Mouse (Mus musculus) forebrain, postnatal 0 days (tissue): ENCODE measurements around the gene Gm43552. TPM values are rescaled to one million over a fixed set of nuclear protein-coding genes. Genes with fewer than 3 reads are reported as not detected.
"Not testable (repeated sequence)": the region's sequence is repeated elsewhere in the genome, so short reads cannot be mapped to it uniquely, and the experiment has no call there.

Source experiments
- ATAC-seq: fragments of 200-750 bp; cut with Nextera tagmentation; 2 replicates; pipeline ENCODE4 v1.8.0; 2017; ENCODE audit warnings: mild to moderate bottlenecking, moderate library complexity
- DNase-seq: peaks from one replicate; pipeline ENCODE4 v3.0.0-alpha.2; 2015
- H3K27ac ChIP-seq: fragments of 300-500 bp; sonication (generic); 2 replicates; pipeline ENCODE4 v1.5.1; 2014; ENCODE audit warnings: low read depth, mild to moderate bottlenecking, antibody characterized with exemption, low read length, moderate library complexity, mixed read lengths
- H3K27me3 ChIP-seq: fragments of 300-500 bp; sonication (generic); 2 replicates; pipeline ENCODE4 v1.6.1; 2014; ENCODE audit warnings: mild to moderate bottlenecking, low read length, mixed read lengths; ENCODE audit not compliant: insufficient read depth
- H3K36me3 ChIP-seq: fragments of 300-500 bp; sonication (generic); 2 replicates; pipeline ENCODE4 v1.6.1; 2014; ENCODE audit warnings: mild to moderate bottlenecking, moderate library complexity; ENCODE audit not compliant: insufficient read depth
- H3K4me1 ChIP-seq: fragments of 300-500 bp; sonication (generic); 2 replicates; pipeline ENCODE4 v1.6.1; 2014; ENCODE audit warnings: antibody characterized with exemption; ENCODE audit not compliant: insufficient read depth
- H3K4me2 ChIP-seq: fragments of 300-500 bp; sonication (generic); 2 replicates; pipeline ENCODE4 v1.6.1; 2014; ENCODE audit warnings: low read depth, mild to moderate bottlenecking, moderate library complexity
- H3K4me3 ChIP-seq: fragments of 300-500 bp; sonication (generic); 2 replicates; pipeline ENCODE4 v1.5.1; 2014; ENCODE audit warnings: low read depth, low read length, mixed read lengths
- H3K9ac ChIP-seq: fragments of 300-500 bp; sonication (generic); 2 replicates; pipeline ENCODE4 v1.6.1; 2014; ENCODE audit warnings: mild to moderate bottlenecking
- H3K9me3 ChIP-seq: fragments of 300-500 bp; sonication (generic); 2 replicates; pipeline ENCODE4 v1.6.1; 2016; ENCODE audit warnings: low read length
- CTCF ChIP-seq: sonication (generic); IDR thresholded peaks from 2 replicates; pipeline ENCODE4 v1.5.1; 2016; ENCODE audit warnings: antibody characterized with exemption, control low read depth, low read depth
- WGBS: fragments of 180-500 bp; shearing (Covaris S2); extraction: QIAGEN DNeasy Blood & Tissue Kit; methylation state at CpG from one replicate; pipeline ENCODE4 v1.1.7; 2014; 5-methylcytosine and 5-hydroxymethylcytosine counted together
- polyA plus RNA-seq: library from polyadenylated mRNA; unstranded; fragments of >200 nt; fragmentation: Nextera tagmentation; extraction: Ambion mirVana; gene quantifications from 2 replicates; pipeline ENCODE4 v1.2.1, GENCODE M21; 2015
- total RNA-seq: library from RNA; depleted of rRNA; stranded (reverse); fragments of >200 nt; gene quantifications from 2 replicates; pipeline ENCODE4 v1.2.3, GENCODE M21; 2014

Gene Gm43552
- total and polyA plus RNA-seq, 2 experiments from 2014 or later: not detected

DNA sequence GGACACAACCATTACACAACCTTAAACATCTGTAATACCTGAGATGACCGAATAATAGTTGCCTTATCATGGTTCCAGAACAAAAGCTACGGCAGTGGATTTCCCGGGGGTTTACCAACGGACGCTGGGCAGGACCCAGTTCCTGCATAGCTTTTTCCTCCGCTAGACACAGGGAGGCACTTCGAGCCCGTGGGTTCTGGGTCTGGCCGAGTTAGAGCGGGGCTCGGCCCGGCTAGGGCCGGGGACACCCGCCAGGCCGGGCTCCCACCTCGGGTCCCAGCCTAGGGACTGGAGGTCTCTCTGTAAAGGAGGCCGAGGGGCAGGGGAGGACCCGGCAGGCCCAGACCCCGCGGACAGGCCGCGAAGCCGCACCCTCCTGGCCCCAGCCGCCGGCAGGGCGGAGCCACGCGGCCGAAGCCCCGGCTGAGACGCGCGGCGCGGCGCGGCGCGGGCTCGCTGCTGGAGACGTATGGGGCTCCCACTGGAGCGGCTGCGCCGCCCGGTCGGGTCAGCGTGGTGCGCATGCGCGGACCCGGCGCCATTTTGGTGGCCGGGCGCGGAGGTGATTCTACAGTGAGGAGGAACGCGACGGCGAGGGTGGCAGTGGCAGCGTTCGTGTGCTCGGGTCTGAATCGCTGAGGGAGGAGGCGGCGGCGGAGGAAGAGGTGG, 44.3 kb upstream of the Gm43552 start, which contains the start of the genes Smim14 and Ube2k:
Gene Smim14 (minus strand): TSS at position 434 of the 669 bp plus-strand sequence.
Gene Ube2k (plus strand): TSS at position 483 of the 669 bp plus-strand sequence.
- 3% methylated on average over 63 of the region's 66 CpGs for WGBS
- Histone ChIP-seq H3K4me3 (peak within 1 kb of the TSS; percentile 92), H3K36me3 (no peaks in the 10 kb centered on the region), H3K27ac (peak within 1 kb of the TSS; percentile 98), H3K4me1 (peaks cover 11% of the 10 kb centered on the region; the same call in 1 of the 2 replicates), H3K9me3 (no peaks in the 10 kb centered on the region), H3K27me3 (no peaks in the 10 kb centered on the region), H3K4me2 (peak within 1 kb of the TSS; percentile 67), H3K9ac (peak within 1 kb of the TSS; percentile 94)
- ATAC-seq: peak; percentile 97
- DNase-seq: peak; percentile 96
- TF ChIP-seq CTCF: peak; percentile 29

DNA sequence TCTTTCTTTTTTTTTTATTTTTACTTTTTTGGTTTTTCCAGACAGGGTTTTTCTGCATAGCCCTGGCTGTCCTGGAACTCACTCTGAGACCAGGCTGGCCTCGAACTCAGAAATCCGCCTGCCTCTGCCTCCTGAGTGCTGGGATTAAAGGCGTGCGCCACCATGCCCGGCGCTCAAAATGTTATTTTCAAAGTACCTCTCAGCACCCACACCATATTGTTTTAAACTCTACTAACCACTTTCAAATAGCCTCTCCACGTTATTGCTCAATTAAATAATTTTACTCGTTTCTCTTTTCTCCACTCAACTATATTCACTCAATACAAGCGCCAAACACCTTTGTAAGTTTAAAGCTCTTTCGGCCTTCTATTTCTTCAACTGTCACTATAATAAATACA, 43.4 kb upstream of the Gm43552 start:
- ATAC-seq: not testable (repeated sequence)
- 81% methylated on average over 10 of the region's 10 CpGs for WGBS

DNA sequence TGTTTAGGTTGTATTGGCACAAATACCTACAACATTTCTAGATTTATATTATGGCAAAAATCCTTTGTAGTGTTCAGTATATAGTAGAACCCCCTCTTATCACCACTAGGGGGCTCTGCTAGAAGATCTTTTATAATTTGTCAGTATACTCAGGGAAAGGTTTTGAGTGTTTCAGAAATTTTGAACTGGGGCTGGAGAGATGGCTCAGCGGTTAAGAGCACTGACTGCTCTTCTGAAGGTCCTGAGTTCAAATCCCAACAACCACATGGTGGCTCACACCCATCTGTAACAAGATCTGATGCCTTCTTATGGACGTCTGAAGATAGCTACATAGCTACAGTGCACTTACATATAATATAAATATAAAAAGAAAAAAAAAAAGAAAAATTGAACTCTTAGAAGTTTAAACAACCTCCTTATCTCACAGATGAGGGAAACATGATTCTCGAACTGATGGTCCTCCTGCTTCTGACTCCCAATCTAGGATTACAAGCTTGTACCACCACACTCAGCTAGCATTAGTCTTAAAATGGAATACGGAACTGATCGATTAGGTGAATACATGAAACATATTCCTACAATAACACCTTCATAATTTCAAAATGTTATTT, 42.9 kb upstream of the Gm43552 start:
- Histone ChIP-seq H3K27me3 (no peaks in the 10 kb centered on the region), H3K4me3 (no peak overlapping the region), H3K27ac (no peak overlapping the region), H3K4me2 (no peak overlapping the region), H3K9me3 (no peaks in the 10 kb centered on the region), H3K36me3 (no peaks in the 10 kb centered on the region), H3K4me1 (peaks cover 11% of the 10 kb centered on the region; the same call in 1 of the 2 replicates), H3K9ac (no peak overlapping the region)
- 68% methylated on average over 5 of the region's 5 CpGs for WGBS
- ATAC-seq (no peak), DNase-seq (peak; percentile 69)
- peak; percentile 61 for TF ChIP-seq CTCF

More for the DNA sequence above, 43.4 kb upstream of the Gm43552 start:
- H3K27me3 ChIP-seq, H3K9me3 ChIP-seq, H3K36me3 ChIP-seq, DNase-seq: not testable (repeated sequence)
- Histone ChIP-seq H3K27ac (peak overlapping the region; percentile 98), H3K4me2 (peak overlapping the region; percentile 67), H3K4me1 (peaks cover 11% of the 10 kb centered on the region; the same call in 1 of the 2 replicates), H3K4me3 (peak overlapping the region; percentile 92), H3K9ac (peak overlapping the region; percentile 94)

DNA sequence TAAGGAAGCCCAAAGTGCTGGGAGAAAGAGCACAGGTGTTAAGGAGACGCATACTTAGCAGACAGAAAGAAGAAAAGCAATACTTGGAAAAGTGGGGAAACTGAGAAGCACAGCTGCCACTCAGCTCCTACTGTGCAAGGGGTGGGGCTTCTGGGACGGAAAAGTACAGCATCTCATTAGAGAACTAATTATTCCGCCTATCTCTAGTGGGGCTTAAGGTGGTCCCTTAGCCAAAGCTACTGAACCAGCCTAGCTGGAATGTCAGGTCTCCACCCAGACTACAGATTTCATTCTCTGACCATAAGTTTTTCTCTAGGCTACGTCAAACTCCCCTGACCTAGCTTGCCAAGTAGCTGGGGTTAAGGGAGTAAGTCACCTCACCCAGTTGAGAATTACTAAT, 41.9 kb upstream of the Gm43552 start:
- WGBS: 48% methylated on average over 4 of the region's 4 CpGs
- H3K27ac ChIP-seq: no peak overlapping the region
- no peak for TF ChIP-seq CTCF
- H3K4me2 ChIP-seq: no peak overlapping the region
- no peaks in the 10 kb centered on the region for H3K27me3 ChIP-seq
- no peak overlapping the region for H3K9ac ChIP-seq
- ATAC-seq (no peak), DNase-seq (no peak)
- H3K36me3 ChIP-seq: no peaks in the 10 kb centered on the region
- H3K9me3 ChIP-seq: no peaks in the 10 kb centered on the region
- H3K4me1 ChIP-seq: peaks cover 11% of the 10 kb centered on the region; the same call in 1 of the 2 replicates
- no peak overlapping the region for H3K4me3 ChIP-seq

DNA sequence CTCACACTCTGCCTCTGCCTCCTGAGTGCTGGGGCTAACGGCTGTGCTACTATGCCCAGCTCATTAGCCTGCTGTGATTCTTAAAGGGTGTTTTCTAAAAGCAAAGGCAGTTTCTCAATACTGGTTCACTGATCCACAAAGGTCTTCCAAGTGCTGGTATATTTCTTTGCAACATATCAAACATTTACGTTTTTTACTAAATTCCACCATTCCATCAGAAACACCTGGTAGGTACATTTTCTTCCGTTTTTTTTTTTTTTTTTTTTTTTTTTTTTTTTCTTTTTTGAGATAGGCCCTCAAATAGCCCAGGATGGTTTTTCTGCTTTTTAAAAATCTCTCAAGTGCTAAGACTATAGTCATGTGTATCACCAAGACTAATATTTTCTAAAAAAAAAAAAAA, 38.6 kb upstream of the Gm43552 start:
- H3K36me3 ChIP-seq: no peaks in the 10 kb centered on the region
- no peak for ATAC-seq

DNA sequence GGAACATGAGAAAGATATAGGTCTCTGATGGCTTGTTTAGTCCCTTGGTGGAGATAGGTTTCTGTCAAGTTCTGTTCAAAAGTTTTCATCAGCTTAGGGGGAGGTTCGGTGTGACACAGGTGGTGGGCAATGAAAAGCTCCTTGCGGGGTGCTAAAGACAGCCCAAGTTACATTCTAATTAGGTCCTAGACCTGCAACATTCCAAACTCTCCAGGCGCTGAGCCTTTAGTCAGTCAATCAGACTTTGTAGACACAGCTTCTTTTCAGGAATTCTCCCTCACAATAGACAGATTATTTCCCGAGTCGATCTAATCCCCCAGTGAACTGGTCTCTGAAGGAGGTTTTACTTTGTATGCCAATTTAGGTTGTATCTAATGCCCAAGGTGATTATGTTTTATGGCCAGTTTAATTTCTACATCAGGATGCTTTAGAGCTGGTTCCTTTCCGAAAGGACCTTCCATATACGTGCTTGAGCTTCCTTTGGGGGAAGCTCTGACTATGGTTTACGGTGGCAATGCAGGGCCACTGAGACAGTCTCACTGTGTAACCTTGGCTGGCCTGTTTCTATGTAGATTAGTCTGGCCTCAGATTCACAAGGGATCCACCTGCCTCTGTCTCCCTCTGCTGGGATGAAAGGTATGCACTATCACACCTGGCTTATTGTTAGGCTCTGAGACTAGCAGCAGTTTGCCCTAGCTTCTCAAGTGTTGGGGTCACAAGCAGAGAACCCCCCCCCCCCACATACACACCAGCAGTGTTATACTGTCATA, 33.2 kb upstream of the Gm43552 start:
- WGBS: 5% methylated on average over 8 of the region's 8 CpGs
- Histone ChIP-seq H3K36me3 (no peaks in the 10 kb centered on the region), H3K9ac (no peak overlapping the region), H3K27me3 (no peaks in the 10 kb centered on the region), H3K4me3 (no peak overlapping the region), H3K27ac (no peak overlapping the region), H3K4me1 (no peaks in the 10 kb centered on the region), H3K9me3 (no peaks in the 10 kb centered on the region), H3K4me2 (no peak overlapping the region)
- DNase-seq (no peak), ATAC-seq (no peak)
- TF ChIP-seq CTCF: peak; percentile 52; the same call in 1 of the 2 replicates

More for the DNA sequence above, 38.6 kb upstream of the Gm43552 start:
- WGBS: 59% methylated on average over 3 of the region's 3 CpGs
- H3K27me3 ChIP-seq: no peaks in the 10 kb centered on the region
- no peak overlapping the region for H3K4me3 ChIP-seq
- TF ChIP-seq CTCF: no peak
- no peak overlapping the region for H3K4me2 ChIP-seq
- H3K9ac ChIP-seq: no peak overlapping the region
- H3K4me1 ChIP-seq: 0 out of 2 replicates have a peak, but pooled peaks cover 1% of the 10 kb centered on the region
- no peak overlapping the region for H3K27ac ChIP-seq
- no peaks in the 10 kb centered on the region for H3K9me3 ChIP-seq
- DNase-seq: no peak

DNA sequence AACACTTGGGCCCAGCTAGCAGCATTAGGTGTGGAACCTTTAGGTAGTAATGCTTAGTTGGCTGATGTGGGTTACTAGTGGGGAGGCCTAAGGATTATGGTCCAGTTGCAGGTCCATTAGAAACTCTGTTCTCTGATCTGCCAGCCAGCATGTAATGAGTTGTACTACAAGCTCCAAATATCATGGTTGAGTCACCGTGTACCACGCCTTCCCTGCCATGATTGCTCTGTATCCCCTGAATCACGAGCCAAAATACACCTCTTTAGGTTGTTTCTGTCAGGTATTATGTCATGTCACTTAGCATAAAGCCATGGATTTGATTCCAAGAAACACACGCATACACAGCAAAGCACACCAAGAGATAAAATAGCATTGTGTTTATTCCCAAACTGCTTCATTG, 32.2 kb upstream of the Gm43552 start:
- no peaks in the 10 kb centered on the region for H3K9me3 ChIP-seq
- H3K4me1 ChIP-seq: no peaks in the 10 kb centered on the region
- DNase-seq (no peak), ATAC-seq (no peak)
- H3K27ac ChIP-seq: no peak overlapping the region
- no peak overlapping the region for H3K4me3 ChIP-seq
- WGBS: 62% methylated on average over 4 of the region's 4 CpGs
- TF ChIP-seq CTCF: no peak
- H3K4me2 ChIP-seq: no peak overlapping the region
- no peak overlapping the region for H3K9ac ChIP-seq
- H3K36me3 ChIP-seq: no peaks in the 10 kb centered on the region
- H3K27me3 ChIP-seq: no peaks in the 10 kb centered on the region
